Mouse (Mus musculus): ENCODE results near the gene Tead3. TPM values are rescaled to one million over a fixed set of nuclear protein-coding genes. Genes with fewer than 3 reads are reported as not detected.

Gene Tead3
- polyA plus RNA-seq (2016; fragmentation: Nextera tagmentation; extraction: Ambion mirVana): 1.9 and 2.0 TPM in 2 replicates

GRCm38 (mm10) chr17:28350466-28351352 lies at the start of gene Tead3:
TSS of gene Tead3 (minus strand) at chr17:28350817.
- peaks cover 58% of the 10 kb centered on the region for H3K27me3 ChIP-seq (replicated peaks)
- ATAC-seq: peak; percentile 79
- H3K4me2 ChIP-seq: peak within 1 kb of the TSS; percentile 89
- H3K36me3 ChIP-seq: no peaks in the 10 kb centered on the region
- H3K9ac ChIP-seq: peak within 1 kb of the TSS; percentile 78
- H3K4me3 ChIP-seq: peak within 1 kb of the TSS; percentile 72
- H3K27ac ChIP-seq: peak within 1 kb of the TSS; percentile 88
- peaks cover 80% of the 10 kb centered on the region for H3K4me1 ChIP-seq
- H3K9me3 ChIP-seq (replicated peaks): no peaks in the 10 kb centered on the region
- 2% methylated on average over 50 of the region's 73 CpGs for WGBS (ENCODE audit: insufficient replicate concordance)

DNA sequence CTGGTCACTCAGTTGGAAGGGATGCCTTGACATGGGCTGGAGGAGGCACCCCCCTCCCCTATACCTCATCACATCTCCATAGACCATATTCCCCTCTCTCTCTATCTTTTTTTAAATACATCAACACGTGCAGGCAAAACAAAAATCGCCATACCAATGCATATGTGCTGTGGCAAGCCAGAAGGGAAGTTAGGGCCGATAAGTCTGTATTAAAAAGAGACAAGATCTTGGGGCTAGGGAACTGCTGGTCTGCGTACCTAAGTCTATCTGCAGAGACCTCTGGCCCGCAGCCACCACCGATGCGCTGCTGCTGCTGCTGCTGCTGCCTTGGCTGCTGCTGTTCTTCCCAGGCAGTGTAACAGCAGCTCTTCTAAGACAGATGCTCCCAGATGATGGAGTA lies 44.4 kb upstream of the Tead3 start:
- Histone ChIP-seq H3K4me1 (peaks cover 14% of the 10 kb centered on the region), H3K9ac (no peak overlapping the region), H3K9me3 (replicated peaks) (no peaks in the 10 kb centered on the region), H3K27ac (no peak overlapping the region), H3K36me3 (peaks cover 26% of the 10 kb centered on the region), H3K4me3 (no peak overlapping the region), H3K27me3 (replicated peaks) (no peaks in the 10 kb centered on the region), H3K4me2 (no peak overlapping the region)
- 60% methylated on average over 7 of the region's 7 CpGs for WGBS (ENCODE audit: insufficient replicate concordance)
- no peak for ATAC-seq

GRCm38 (mm10) chr17:28394051-28394765 lies 43.6 kb upstream of the Tead3 start:
- no peak overlapping the region for H3K4me3 ChIP-seq
- peaks cover 18% of the 10 kb centered on the region for H3K36me3 ChIP-seq
- no peaks in the 10 kb centered on the region for H3K9me3 ChIP-seq (replicated peaks)
- H3K4me2 ChIP-seq: no peak overlapping the region
- H3K27ac ChIP-seq: no peak overlapping the region
- no peak for ATAC-seq
- H3K27me3 ChIP-seq (replicated peaks): peaks cover 5% of the 10 kb centered on the region
- peaks cover 14% of the 10 kb centered on the region for H3K4me1 ChIP-seq
- 76% methylated on average over 15 of the region's 15 CpGs for WGBS (ENCODE audit: insufficient replicate concordance)
- H3K9ac ChIP-seq: no peak overlapping the region

- no peak for ATAC-seq
- Histone ChIP-seq H3K4me2 (peak overlapping the region; percentile 53), H3K9ac (0 out of 2 replicates have a peak overlapping the region, but pooled peaks have one; percentile 25), H3K36me3 (no peaks in the 10 kb centered on the region), H3K27me3 (replicated peaks) (peaks cover 29% of the 10 kb centered on the region), H3K27ac (no peak overlapping the region), H3K4me3 (no peak overlapping the region), H3K9me3 (replicated peaks) (no peaks in the 10 kb centered on the region), H3K4me1 (peaks cover 14% of the 10 kb centered on the region)
- 6% methylated on average over 21 of the region's 25 CpGs for WGBS (ENCODE audit: insufficient replicate concordance)
Observed at GRCm38 (mm10) chr17:28391568-28392432, 41.2 kb upstream of the Tead3 start.

DNA sequence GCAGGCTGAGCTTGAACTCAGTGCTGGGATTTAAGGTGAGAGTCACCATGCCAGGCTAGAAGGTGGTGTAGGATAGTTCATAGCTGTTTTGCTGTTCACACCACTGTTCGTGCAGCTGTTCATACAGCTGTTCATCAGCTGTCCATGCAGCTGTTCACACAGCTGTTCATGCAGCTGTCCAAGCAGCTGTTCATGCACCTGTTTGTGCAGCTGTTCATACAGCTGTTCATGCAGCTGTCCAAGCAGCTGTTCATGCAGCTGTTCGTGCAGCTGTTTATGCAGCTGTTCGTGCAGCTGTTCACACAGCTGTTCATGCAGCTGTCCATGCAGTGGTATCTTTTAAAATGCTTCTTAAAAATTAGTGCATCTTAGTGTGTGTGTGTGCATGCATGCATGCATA lies 37.9 kb upstream of the Tead3 start:
- no peak overlapping the region for H3K4me2 ChIP-seq
- peaks cover 41% of the 10 kb centered on the region for H3K27me3 ChIP-seq (replicated peaks)
- H3K4me3 ChIP-seq: no peak overlapping the region
- no peaks in the 10 kb centered on the region for H3K36me3 ChIP-seq
- H3K9me3 ChIP-seq (replicated peaks): no peaks in the 10 kb centered on the region
- H3K4me1 ChIP-seq: peaks cover 14% of the 10 kb centered on the region
- WGBS (ENCODE audit: insufficient replicate concordance): 67% methylated on average over 3 of the region's 3 CpGs
- ATAC-seq: no peak
- H3K27ac ChIP-seq: no peak overlapping the region
- H3K9ac ChIP-seq: no peak overlapping the region

- Histone ChIP-seq H3K36me3 (no peaks in the 10 kb centered on the region), H3K4me2 (peak overlapping the region; percentile 26; the same call in 1 of the 2 replicates), H3K9ac (no peak overlapping the region), H3K27ac (no peak overlapping the region), H3K27me3 (replicated peaks) (peaks cover 45% of the 10 kb centered on the region), H3K4me3 (no peak overlapping the region), H3K4me1 (peaks cover 1% of the 10 kb centered on the region; the same call in 1 of the 2 replicates), H3K9me3 (replicated peaks) (no peaks in the 10 kb centered on the region)
- no peak for ATAC-seq
- 7% methylated on average over 23 of the region's 23 CpGs for WGBS (ENCODE audit: insufficient replicate concordance)
Observed at GRCm38 (mm10) chr17:28386150-28386905, 35.7 kb upstream of the Tead3 start.

DNA sequence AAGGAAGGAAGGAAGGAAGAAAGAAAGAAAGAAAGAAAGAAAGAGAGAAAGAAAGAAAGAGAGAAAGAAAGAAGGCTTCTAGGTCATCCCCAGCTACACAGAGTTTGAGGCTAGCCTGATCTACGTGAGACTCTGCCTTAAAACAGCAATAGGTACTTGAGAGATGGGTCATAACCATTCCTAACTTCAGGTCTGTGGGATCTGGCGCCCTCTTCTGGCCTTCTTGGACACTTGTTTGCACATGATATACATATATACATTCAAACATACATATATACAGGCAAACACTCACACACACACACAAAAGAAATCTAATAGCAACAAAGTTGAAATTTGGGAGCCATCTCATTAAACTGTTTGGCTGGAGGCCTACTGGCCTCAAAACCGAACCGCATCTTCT lies 33.7 kb upstream of the Tead3 start:
- Histone ChIP-seq H3K4me1 (no peaks in the 10 kb centered on the region), H3K4me3 (no peak overlapping the region), H3K27me3 (replicated peaks) (peaks cover 49% of the 10 kb centered on the region), H3K9me3 (replicated peaks) (no peaks in the 10 kb centered on the region), H3K9ac (no peak overlapping the region), H3K27ac (no peak overlapping the region), H3K4me2 (no peak overlapping the region), H3K36me3 (no peaks in the 10 kb centered on the region)
- 64% methylated on average over 4 of the region's 4 CpGs for WGBS (ENCODE audit: insufficient replicate concordance)
- no peak for ATAC-seq

- H3K4me1 ChIP-seq: peaks cover 8% of the 10 kb centered on the region
- 14% methylated on average over 6 of the region's 6 CpGs for WGBS (ENCODE audit: insufficient replicate concordance)
- no peak for ATAC-seq
- H3K27ac ChIP-seq: no peak overlapping the region
- no peak overlapping the region for H3K4me2 ChIP-seq
- H3K4me3 ChIP-seq: no peak overlapping the region
- H3K9me3 ChIP-seq (replicated peaks): no peaks in the 10 kb centered on the region
- no peaks in the 10 kb centered on the region for H3K36me3 ChIP-seq
- H3K27me3 ChIP-seq (replicated peaks): peaks cover 44% of the 10 kb centered on the region
- no peak overlapping the region for H3K9ac ChIP-seq
Observed at GRCm38 (mm10) chr17:28380255-28380654, 29.6 kb upstream of the Tead3 start.

GRCm38 (mm10) chr17:28375592-28376061 lies 25.0 kb upstream of the Tead3 start:
- Histone ChIP-seq H3K4me2 (peak overlapping the region; percentile 21; the same call in 1 of the 2 replicates), H3K4me3 (no peak overlapping the region), H3K9me3 (replicated peaks) (no peaks in the 10 kb centered on the region), H3K27me3 (replicated peaks) (peaks cover 56% of the 10 kb centered on the region), H3K4me1 (peaks cover 21% of the 10 kb centered on the region), H3K27ac (no peak overlapping the region), H3K36me3 (no peaks in the 10 kb centered on the region), H3K9ac (no peak overlapping the region)
- 3% methylated on average over 17 of the region's 17 CpGs for WGBS (ENCODE audit: insufficient replicate concordance)
- ATAC-seq: peak; percentile 58

- no peak for ATAC-seq
- H3K27ac ChIP-seq: no peak overlapping the region
- peaks cover 52% of the 10 kb centered on the region for H3K27me3 ChIP-seq (replicated peaks)
- peaks cover 21% of the 10 kb centered on the region for H3K4me1 ChIP-seq
- no peaks in the 10 kb centered on the region for H3K36me3 ChIP-seq
- no peak overlapping the region for H3K9ac ChIP-seq
- WGBS (ENCODE audit: insufficient replicate concordance): 18% methylated on average over 16 of the region's 16 CpGs
- no peaks in the 10 kb centered on the region for H3K9me3 ChIP-seq (replicated peaks)
- no peak overlapping the region for H3K4me2 ChIP-seq
- H3K4me3 ChIP-seq: no peak overlapping the region
Observed at GRCm38 (mm10) chr17:28374494-28374893, 23.9 kb upstream of the Tead3 start.

DNA sequence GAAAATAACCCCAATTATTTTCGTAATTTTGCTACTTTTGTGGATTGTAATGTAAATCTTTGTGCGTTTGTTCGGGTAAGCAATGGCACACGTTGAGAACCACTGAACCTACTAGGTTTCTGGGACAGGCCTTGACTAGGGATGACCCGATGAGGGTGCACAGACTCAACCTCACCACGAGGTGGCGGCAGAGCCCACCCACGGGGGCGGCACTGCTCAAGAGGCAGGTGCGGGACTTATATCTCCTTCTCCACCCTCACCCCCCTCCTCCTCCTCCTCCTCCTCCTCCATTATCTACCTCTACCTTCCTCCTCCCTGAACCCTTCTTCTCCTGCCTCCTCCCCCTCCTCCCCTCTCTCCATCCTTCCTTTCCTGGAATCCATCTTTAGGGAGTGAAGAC lies 23.2 kb upstream of the Tead3 start:
- H3K27ac ChIP-seq: no peak overlapping the region
- H3K4me2 ChIP-seq: no peak overlapping the region
- H3K27me3 ChIP-seq (replicated peaks): peaks cover 53% of the 10 kb centered on the region
- peak; percentile 64; the same call in 1 of the 2 replicates for ATAC-seq
- H3K36me3 ChIP-seq: no peaks in the 10 kb centered on the region
- H3K9ac ChIP-seq: no peak overlapping the region
- H3K4me3 ChIP-seq: no peak overlapping the region
- H3K4me1 ChIP-seq: peaks cover 24% of the 10 kb centered on the region
- H3K9me3 ChIP-seq (replicated peaks): no peaks in the 10 kb centered on the region
- WGBS (ENCODE audit: insufficient replicate concordance): 6% methylated on average over 10 of the region's 10 CpGs
